Mouse (Mus musculus): ENCODE measurements around the gene Atp5h.

DNA sequence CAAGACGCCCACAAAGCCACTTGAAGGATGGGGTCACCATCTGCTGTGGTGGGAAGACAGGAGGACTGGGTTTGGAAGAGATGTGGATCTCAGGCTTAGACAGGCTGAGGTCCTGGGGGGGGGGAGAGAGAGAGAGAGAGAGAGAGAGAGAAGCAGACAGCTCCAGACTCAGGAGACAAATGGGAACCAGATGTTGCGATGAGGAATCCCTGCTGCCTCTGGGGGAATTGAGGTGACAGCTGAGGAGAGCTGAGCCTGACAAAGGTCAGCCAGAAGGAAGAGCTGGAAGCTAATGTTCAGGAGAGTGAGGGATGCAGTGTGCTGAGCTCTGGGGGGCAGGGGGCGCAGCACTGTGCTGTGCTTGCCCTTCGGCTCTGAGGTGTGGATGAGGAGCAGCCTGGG is 47.5 kb upstream of the Atp5h start:
- TF ChIP-seq CTCF (IDR thresholded peaks at IDR 0.05; ENCODE audit: low read depth) (no peak), EP300 (IDR thresholded peaks at IDR 0.05; ENCODE audit: low read depth) (no peak)
